Mouse (Mus musculus) stomach, embryonic 16.5 days (tissue): Measurements from ENCODE around the gene Nuak2. TPM values are rescaled to one million over a fixed set of nuclear protein-coding genes. Genes with fewer than 3 reads are reported as not detected.
"Not testable (repeated sequence)": the region's sequence is repeated elsewhere in the genome, so short reads cannot be mapped to it uniquely, and the experiment has no call there.

ENCODE experiments used
- ATAC-seq: fragments of 200-750 bp; cut with Nextera tagmentation; 2 replicates; pipeline ENCODE4 v1.8.0; 2017; ENCODE audit warnings: moderate number of reproducible peaks, moderate TSS enrichment; ENCODE audit not compliant: insufficient read depth, low FRiP score
- H3K27ac ChIP-seq: fragments of 300-500 bp; sonication (generic); 2 replicates; pipeline ENCODE4 v1.5.1; 2014; ENCODE audit warnings: low read length
- H3K27me3 ChIP-seq: fragments of 300-500 bp; sonication (generic); 2 replicates; pipeline ENCODE4 v1.6.1; 2014; ENCODE audit warnings: low read length, control low read depth, mixed read lengths; ENCODE audit not compliant: control insufficient read depth, insufficient read depth
- H3K36me3 ChIP-seq: fragments of 300-500 bp; sonication (generic); 2 replicates; pipeline ENCODE4 v1.6.1; 2014; ENCODE audit warnings: low read length; ENCODE audit not compliant: control insufficient read depth, insufficient read depth
- H3K4me1 ChIP-seq: fragments of 300-500 bp; sonication (generic); 2 replicates; pipeline ENCODE4 v1.6.1; 2014; ENCODE audit warnings: low read length, control low read depth, mixed read lengths; ENCODE audit not compliant: control insufficient read depth, insufficient read depth
- H3K4me2 ChIP-seq: fragments of 300-500 bp; sonication (generic); 2 replicates; pipeline ENCODE4 v1.6.1; 2014; ENCODE audit warnings: low read depth, low read length, mixed read lengths
- H3K4me3 ChIP-seq: fragments of 300-500 bp; sonication (generic); replicated peaks from 2 replicates; pipeline ENCODE4 v1.5.1; 2014; ENCODE audit warnings: mild to moderate bottlenecking, low read length
- H3K9ac ChIP-seq: fragments of 300-500 bp; sonication (generic); 2 replicates; pipeline ENCODE4 v1.6.1; 2014; ENCODE audit warnings: low read length
- H3K9me3 ChIP-seq: fragments of 300-500 bp; sonication (generic); replicated peaks from 2 replicates; pipeline ENCODE4 v1.6.1; 2016; ENCODE audit warnings: low read length, control low read depth; ENCODE audit not compliant: control insufficient read depth
- WGBS: fragments of 180-500 bp; shearing (Covaris S2); extraction: QIAGEN DNeasy Blood & Tissue Kit; methylation state at CpG from one replicate; pipeline ENCODE4 v1.1.7; 2014; 5-methylcytosine and 5-hydroxymethylcytosine counted together
- polyA plus RNA-seq: library from polyadenylated mRNA; unstranded; fragments of >200 nt; fragmentation: Nextera tagmentation; extraction: Ambion mirVana; gene quantifications from 2 replicates; pipeline ENCODE4 v1.2.1, GENCODE M21; 2015

Nuak2 gene
- polyA plus RNA-seq, 1 experiment from 2014 or later = 6.9 TPM

- peaks cover 12% of the 10 kb centered on the region; the same call in 1 of the 2 replicates for H3K4me1 ChIP-seq
- not testable (repeated sequence) for H3K27me3 ChIP-seq, H3K4me2 ChIP-seq, H3K9me3 ChIP-seq, H3K9ac ChIP-seq, H3K27ac ChIP-seq, H3K36me3 ChIP-seq, H3K4me3 ChIP-seq, ATAC-seq
Measured at GRCm38 (mm10) chr1:132349049-132349448, 33.1 kb downstream of the Nuak2 start.

- 94% methylated on average over 3 of the region's 3 CpGs for WGBS
- ATAC-seq, H3K27me3 ChIP-seq, H3K9ac ChIP-seq, H3K36me3 ChIP-seq, H3K4me2 ChIP-seq, H3K9me3 ChIP-seq, H3K4me3 ChIP-seq, H3K27ac ChIP-seq: not testable (repeated sequence)
- peaks cover 12% of the 10 kb centered on the region; the same call in 1 of the 2 replicates for H3K4me1 ChIP-seq
Measured at GRCm38 (mm10) chr1:132349601-132350000, 33.7 kb downstream of the Nuak2 start.

- Histone ChIP-seq H3K4me3 (no peak overlapping the region), H3K36me3 (no peaks in the 10 kb centered on the region), H3K9ac (no peak overlapping the region), H3K4me2 (no peak overlapping the region), H3K9me3 (no peaks in the 10 kb centered on the region), H3K27ac (no peak overlapping the region), H3K27me3 (no peaks in the 10 kb centered on the region), H3K4me1 (peaks cover 7% of the 10 kb centered on the region; the same call in 1 of the 2 replicates)
- WGBS = 93% methylated on average over 4 of the region's 4 CpGs
- ATAC-seq = no peak
Measured at GRCm38 (mm10) chr1:132351058-132351457, 35.1 kb downstream of the Nuak2 start.

- H3K4me3 ChIP-seq = no peak overlapping the region
- WGBS = 49% methylated on average over 5 of the region's 5 CpGs
- peak overlapping the region; percentile 7; the same call in 1 of the 2 replicates for H3K27ac ChIP-seq
- H3K9ac ChIP-seq = no peak overlapping the region
- no peaks in the 10 kb centered on the region for H3K27me3 ChIP-seq
- peak; percentile 45; the same call in 1 of the 2 replicates for ATAC-seq
- no peak overlapping the region for H3K4me2 ChIP-seq
- no peaks in the 10 kb centered on the region for H3K4me1 ChIP-seq
- no peaks in the 10 kb centered on the region for H3K36me3 ChIP-seq
- H3K9me3 ChIP-seq = no peaks in the 10 kb centered on the region
Measured at GRCm38 (mm10) chr1:132353389-132353788, 37.5 kb downstream of the Nuak2 start.

GRCm38 (mm10) chr1:132354234-132354633 lies 38.3 kb downstream of the Nuak2 start:
- H3K27ac ChIP-seq = 0 out of 2 replicates have a peak overlapping the region, but pooled peaks have one; percentile 7
- H3K36me3 ChIP-seq = no peaks in the 10 kb centered on the region
- WGBS = 59% methylated on average over 9 of the region's 9 CpGs
- no peak overlapping the region for H3K9ac ChIP-seq
- H3K4me1 ChIP-seq = no peaks in the 10 kb centered on the region
- H3K27me3 ChIP-seq = no peaks in the 10 kb centered on the region
- ATAC-seq = no peak
- no peaks in the 10 kb centered on the region for H3K9me3 ChIP-seq
- no peak overlapping the region for H3K4me3 ChIP-seq
- H3K4me2 ChIP-seq = no peak overlapping the region

- no peak overlapping the region for H3K27ac ChIP-seq
- 62% methylated on average over 6 of the region's 6 CpGs for WGBS
- H3K9me3 ChIP-seq = no peaks in the 10 kb centered on the region
- H3K4me2 ChIP-seq = no peak overlapping the region
- H3K27me3 ChIP-seq = no peaks in the 10 kb centered on the region
- H3K9ac ChIP-seq = no peak overlapping the region
- no peak overlapping the region for H3K4me3 ChIP-seq
- no peak for ATAC-seq
- peaks cover 7% of the 10 kb centered on the region for H3K36me3 ChIP-seq
- no peaks in the 10 kb centered on the region for H3K4me1 ChIP-seq
Measured at GRCm38 (mm10) chr1:132355162-132355601, 39.3 kb downstream of the Nuak2 start.

GRCm38 (mm10) chr1:132355841-132356242 lies 39.9 kb downstream of the Nuak2 start:
- ATAC-seq = peak; percentile 34; the same call in 1 of the 2 replicates
- Histone ChIP-seq H3K27ac (no peak overlapping the region), H3K9ac (no peak overlapping the region)

GRCm38 (mm10) chr1:132356841-132357240 lies 40.9 kb downstream of the Nuak2 start:
- no peaks in the 10 kb centered on the region for H3K4me1 ChIP-seq
- no peak overlapping the region for H3K9ac ChIP-seq
- no peak overlapping the region for H3K4me2 ChIP-seq
- no peak overlapping the region for H3K4me3 ChIP-seq
- WGBS = 70% methylated on average over 1 of the region's 1 CpGs
- peaks cover 15% of the 10 kb centered on the region for H3K36me3 ChIP-seq
- 0 out of 2 replicates have a peak overlapping the region, but pooled peaks have one; percentile 15 for H3K27ac ChIP-seq
- no peaks in the 10 kb centered on the region for H3K27me3 ChIP-seq
- no peak for ATAC-seq
- no peaks in the 10 kb centered on the region for H3K9me3 ChIP-seq

More at GRCm38 (mm10) chr1:132355841-132356242, 39.9 kb downstream of the Nuak2 start:
- no peak overlapping the region for H3K4me2 ChIP-seq
- H3K27me3 ChIP-seq = no peaks in the 10 kb centered on the region
- H3K36me3 ChIP-seq = peaks cover 14% of the 10 kb centered on the region
- H3K9me3 ChIP-seq = no peaks in the 10 kb centered on the region
- no peaks in the 10 kb centered on the region for H3K4me1 ChIP-seq
- whole genome bisulfite sequencing = 1% methylated on average over 3 of the region's 3 CpGs
- no peak overlapping the region for H3K4me3 ChIP-seq

- Histone ChIP-seq H3K4me1 (no peaks in the 10 kb centered on the region), H3K36me3 (peaks cover 15% of the 10 kb centered on the region), H3K4me2 (no peak overlapping the region), H3K4me3 (no peak overlapping the region), H3K27me3 (no peaks in the 10 kb centered on the region), H3K27ac (no peak overlapping the region), H3K9ac (no peak overlapping the region), H3K9me3 (no peaks in the 10 kb centered on the region)
- ATAC-seq = no peak
- 74% methylated on average over 6 of the region's 6 CpGs for WGBS
Measured at GRCm38 (mm10) chr1:132361959-132362358, 46.0 kb downstream of the Nuak2 start.
